Mouse (Mus musculus): Measurements from ENCODE around the gene Hmx2.

Gene Hmx2

DNA sequence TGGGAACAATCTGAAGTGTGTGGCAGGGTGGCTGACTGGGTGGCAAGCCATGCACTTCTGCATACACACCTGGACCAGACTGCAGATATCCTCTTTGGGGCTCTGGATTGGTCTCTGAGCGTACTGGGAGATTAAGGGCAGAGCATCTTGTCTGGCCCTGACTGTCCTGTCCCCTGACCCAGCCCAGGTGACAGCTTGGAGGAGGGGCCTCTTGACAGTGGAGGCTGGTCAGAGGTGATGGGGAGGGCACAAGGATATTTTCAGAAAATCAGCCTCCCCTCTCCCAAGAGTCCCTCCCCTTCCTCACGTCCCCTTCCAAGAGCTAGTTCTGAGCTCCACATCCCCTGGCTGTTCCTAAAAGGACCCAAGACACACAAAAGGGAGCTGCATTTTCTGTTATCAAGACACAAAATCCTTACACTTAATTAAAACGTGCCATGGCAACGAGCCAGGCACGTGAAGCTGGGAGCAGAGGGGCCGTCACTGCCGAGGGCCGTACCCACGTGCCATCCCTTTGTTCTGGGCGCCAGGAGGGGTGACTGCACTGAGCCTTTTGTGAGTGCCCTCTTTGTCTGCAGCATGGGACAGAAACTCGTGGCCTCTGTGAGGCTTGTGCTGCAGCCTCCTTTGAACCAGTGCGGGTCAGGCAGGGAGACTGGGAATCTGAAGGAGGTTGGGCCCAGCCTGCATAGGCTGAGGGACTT lies 49.4 kb downstream of the Hmx2 start:
- DNase-seq (ENCODE audit: low read depth, low spot score) = no peak
- H3K36me3 ChIP-seq (ENCODE audit: control insufficient read depth, insufficient read depth, low read length, poor library complexity, severe bottlenecking) = no peaks in the 10 kb centered on the region
- H3K27me3 ChIP-seq (ENCODE audit: control insufficient read depth, insufficient read depth, low read length, poor library complexity, severe bottlenecking) = no peaks in the 10 kb centered on the region

DNA sequence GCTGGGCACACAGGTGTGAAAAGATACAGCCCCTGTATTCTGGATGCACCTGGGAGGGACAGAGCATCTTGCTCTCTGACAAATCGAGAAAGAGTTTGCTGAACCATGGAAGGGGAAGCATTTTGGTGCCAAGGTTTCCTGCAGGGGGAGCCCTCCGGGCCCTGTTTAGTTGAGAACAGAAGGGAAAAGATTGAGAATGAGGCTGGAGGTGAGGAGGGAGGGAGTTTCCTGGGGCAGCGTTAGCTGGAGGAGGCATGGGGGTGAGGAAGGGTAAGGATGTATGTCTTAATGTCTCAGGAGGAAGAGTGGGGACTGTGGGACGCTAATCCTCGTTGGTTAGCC lies 49.9 kb downstream of the Hmx2 start:
- Histone ChIP-seq H3K27me3 (ENCODE audit: control insufficient read depth, insufficient read depth, low read length, poor library complexity, severe bottlenecking) (no peaks in the 10 kb centered on the region), H3K36me3 (ENCODE audit: control insufficient read depth, insufficient read depth, low read length, poor library complexity, severe bottlenecking) (no peaks in the 10 kb centered on the region)
- no peak for DNase-seq (ENCODE audit: low read depth, low spot score)

DNA sequence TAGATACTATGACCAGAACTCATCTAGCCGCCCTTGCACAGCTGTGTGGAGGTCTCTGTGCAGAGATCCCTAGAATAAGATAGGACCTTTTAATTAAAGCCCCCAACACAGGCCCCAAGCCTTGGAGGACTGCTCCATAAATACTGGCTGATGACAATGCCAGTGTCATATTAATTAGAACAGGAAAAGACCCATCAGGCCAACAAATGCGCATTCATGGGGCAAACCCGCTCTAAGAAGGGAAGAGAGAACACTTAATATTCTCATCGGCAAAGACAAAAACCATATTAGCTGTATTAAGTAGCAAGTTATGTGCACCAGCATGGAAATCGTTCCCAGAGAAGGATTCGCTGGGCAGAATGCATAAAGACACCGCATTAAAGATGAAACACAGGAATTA lies 53.5 kb downstream of the Hmx2 start:
- no peak for DNase-seq (ENCODE audit: low read depth, low spot score)
- Histone ChIP-seq H3K27me3 (ENCODE audit: control insufficient read depth, insufficient read depth, low read length, poor library complexity, severe bottlenecking) (no peaks in the 10 kb centered on the region), H3K36me3 (ENCODE audit: control insufficient read depth, insufficient read depth, low read length, poor library complexity, severe bottlenecking) (no peaks in the 10 kb centered on the region)

DNA sequence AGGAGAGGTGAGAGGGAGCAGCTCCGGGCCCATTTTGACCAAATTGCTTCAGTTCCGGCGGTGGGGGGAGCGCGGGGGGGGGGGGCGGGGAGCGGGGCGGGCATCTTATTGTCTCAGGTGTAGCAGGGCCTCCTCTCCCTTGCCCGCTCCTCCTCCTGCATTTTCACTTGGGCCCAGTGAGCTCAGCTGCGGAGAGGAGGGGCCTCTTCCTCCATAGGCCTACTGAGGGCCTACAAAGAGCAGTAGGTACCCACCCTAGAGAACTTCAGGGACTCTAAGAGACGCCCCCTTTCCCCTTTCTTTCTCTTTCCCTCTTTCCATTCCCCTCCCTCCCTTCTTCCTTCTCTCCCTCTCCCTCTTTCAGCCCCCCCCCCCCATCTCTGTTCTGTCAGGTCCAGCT lies 54.6 kb downstream of the Hmx2 start:
- Histone ChIP-seq H3K36me3 (ENCODE audit: control insufficient read depth, insufficient read depth, low read length, poor library complexity, severe bottlenecking) (no peaks in the 10 kb centered on the region), H3K27me3 (ENCODE audit: control insufficient read depth, insufficient read depth, low read length, poor library complexity, severe bottlenecking) (no peaks in the 10 kb centered on the region)
- no peak for DNase-seq (ENCODE audit: low read depth, low spot score)

DNA sequence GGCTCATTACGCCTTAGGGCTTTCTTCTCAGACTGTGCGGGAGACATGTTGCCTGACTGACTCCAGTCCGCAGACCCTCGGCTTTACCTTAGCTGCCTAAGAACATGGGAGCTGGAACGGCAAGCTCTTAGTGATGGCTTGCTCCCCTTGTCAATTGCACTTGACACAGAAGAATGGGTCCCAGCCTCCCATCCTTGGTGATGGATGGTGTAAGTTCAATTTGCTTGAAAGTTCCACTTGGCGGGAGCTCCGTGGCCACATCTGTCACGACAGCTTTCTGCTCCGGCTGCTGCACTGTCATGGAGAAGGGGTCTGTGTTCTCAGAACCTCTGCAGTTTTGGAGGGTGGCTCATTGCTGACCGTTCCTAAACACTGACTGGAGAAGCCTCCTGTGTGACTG lies 56.4 kb downstream of the Hmx2 start:
- no peaks in the 10 kb centered on the region for H3K27me3 ChIP-seq (ENCODE audit: control insufficient read depth, insufficient read depth, low read length, poor library complexity, severe bottlenecking)
- no peaks in the 10 kb centered on the region for H3K36me3 ChIP-seq (ENCODE audit: control insufficient read depth, insufficient read depth, low read length, poor library complexity, severe bottlenecking)
- DNase-seq (ENCODE audit: low read depth, low spot score) = no peak

DNA sequence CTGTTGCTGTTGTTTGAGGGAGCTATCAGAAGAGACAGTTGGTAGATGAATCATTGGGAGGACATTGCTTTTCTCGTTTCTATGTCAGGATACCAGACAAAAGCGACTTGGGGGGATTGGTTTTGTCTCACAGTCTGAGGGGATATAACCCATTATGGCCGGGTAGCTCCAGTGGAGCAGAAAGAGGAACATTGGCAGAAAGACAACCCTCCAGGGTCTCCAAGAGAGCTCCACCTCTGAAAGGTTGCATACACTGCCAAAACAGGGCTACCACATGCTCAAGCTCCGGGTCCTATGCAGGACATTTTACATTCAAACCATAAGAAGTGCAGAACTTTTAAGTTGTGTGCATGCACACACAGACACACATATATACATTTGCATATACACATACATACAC lies 56.9 kb downstream of the Hmx2 start:
- Histone ChIP-seq H3K36me3 (ENCODE audit: control insufficient read depth, insufficient read depth, low read length, poor library complexity, severe bottlenecking) (no peaks in the 10 kb centered on the region), H3K27me3 (ENCODE audit: control insufficient read depth, insufficient read depth, low read length, poor library complexity, severe bottlenecking) (no peaks in the 10 kb centered on the region)
- DNase-seq (ENCODE audit: low read depth, low spot score) = no peak
